Mouse (Mus musculus): ENCODE measurements around the gene Trim59. TPM values are rescaled to one million over a fixed set of nuclear protein-coding genes. Genes with fewer than 3 reads are reported as not detected.
A peak's percentile ranks its signal among the peaks of the same experiment; 100 is the strongest.

Gene Trim59
- polyA plus RNA-seq, 1 experiment from 2014 or later, result 16.4 TPM

GRCm38 (mm10) chr3:69002781-69003180, 41.8 kb downstream of the Trim59 start:
- WGBS, result 84% methylated on average over 4 of the region's 4 CpGs
- no peaks in the 10 kb centered on the region; the same call in 1 of the 2 replicates for H3K4me1 ChIP-seq (replicated peaks; ENCODE audit: control insufficient read depth, insufficient read depth, low read length)
- no peaks in the 10 kb centered on the region for H3K27me3 ChIP-seq (replicated peaks; ENCODE audit: control insufficient read depth, insufficient read depth, low read length)
- TF ChIP-seq CTCF (IDR thresholded peaks at IDR 0.05; ENCODE audit: low read depth), result peak; percentile 41
- H3K4me2 ChIP-seq (replicated peaks; ENCODE audit: low read depth), result no peak overlapping the region
- no peaks in the 10 kb centered on the region for H3K9me3 ChIP-seq (ENCODE audit: control insufficient read depth)
- ATAC-seq, result no peak
- no peaks in the 10 kb centered on the region for H3K36me3 ChIP-seq (ENCODE audit: control insufficient read depth, insufficient read depth)
- no peak overlapping the region for H3K4me3 ChIP-seq (ENCODE audit: low read depth, low read length)
- H3K9ac ChIP-seq (ENCODE audit: low read depth, low read length), result no peak overlapping the region
- H3K27ac ChIP-seq (ENCODE audit: low read depth, low read length), result no peak overlapping the region

GRCm38 (mm10) chr3:68986550-68986949, 58.0 kb downstream of the Trim59 start:
- H3K4me3 ChIP-seq (ENCODE audit: low read depth, low read length), result no peak overlapping the region
- no peak overlapping the region for H3K4me2 ChIP-seq (replicated peaks; ENCODE audit: low read depth)
- no peaks in the 10 kb centered on the region for H3K27me3 ChIP-seq (replicated peaks; ENCODE audit: control insufficient read depth, insufficient read depth, low read length)
- H3K4me1 ChIP-seq (replicated peaks; ENCODE audit: control insufficient read depth, insufficient read depth, low read length), result no peaks in the 10 kb centered on the region
- no peak overlapping the region for H3K27ac ChIP-seq (ENCODE audit: low read depth, low read length)
- peaks cover 5% of the 10 kb centered on the region; the same call in 1 of the 2 replicates for H3K36me3 ChIP-seq (ENCODE audit: control insufficient read depth, insufficient read depth)
- H3K9me3 ChIP-seq (ENCODE audit: control insufficient read depth), result no peaks in the 10 kb centered on the region
- no peak for TF ChIP-seq CTCF (IDR thresholded peaks at IDR 0.05; ENCODE audit: low read depth)
- H3K9ac ChIP-seq (ENCODE audit: low read depth, low read length), result no peak overlapping the region
- no peak for ATAC-seq
- 88% methylated on average over 2 of the region's 2 CpGs for WGBS

MicroRNA genes within 50 kb of the gene (microRNA counts, 519-probe panel; counts per million panel counts)
- microRNA mmu-miR-15b, result 5,590 counts per million, percentile 92 among the panel's probes with 10 or more counts

Small RNA genes within 50 kb of the gene (microRNA-seq; reads per million reads assigned to microRNA genes)
- gene Mir15b, result 1,257 reads per million, percentile 77 among the genes with 10 or more reads in this experiment
- 651 reads per million, percentile 72 among the genes with 10 or more reads in this experiment for gene Mir16-2

Other genes starting within 250 kb of the Trim59 start
- gene 1110032F04Rik, start 175.2 kb downstream of the Trim59 start, polyA plus RNA-seq (2015; fragmentation: Nextera tagmentation; extraction: Ambion mirVana), result 0.52 and 0.76 TPM in 2 replicates
- gene Ift80, start 40.2 kb downstream of the Trim59 start, polyA plus RNA-seq (2015; fragmentation: Nextera tagmentation; extraction: Ambion mirVana), result 1.8 and 1.9 TPM in 2 replicates
- 53.3 and 56.6 TPM in 2 replicates for gene Smc4, start 40.0 kb downstream of the Trim59 start, polyA plus RNA-seq (2015; fragmentation: Nextera tagmentation; extraction: Ambion mirVana)
- 18.1 and 19.3 TPM in 2 replicates for gene Kpna4, start 82.4 kb upstream of the Trim59 start, polyA plus RNA-seq (2015; fragmentation: Nextera tagmentation; extraction: Ambion mirVana)
- 1.1 TPM in 2 replicates for gene Arl14, start 177.7 kb upstream of the Trim59 start, polyA plus RNA-seq (2015; fragmentation: Nextera tagmentation; extraction: Ambion mirVana)